Mouse (Mus musculus): ENCODE results near the gene Cnih1.

DNA sequence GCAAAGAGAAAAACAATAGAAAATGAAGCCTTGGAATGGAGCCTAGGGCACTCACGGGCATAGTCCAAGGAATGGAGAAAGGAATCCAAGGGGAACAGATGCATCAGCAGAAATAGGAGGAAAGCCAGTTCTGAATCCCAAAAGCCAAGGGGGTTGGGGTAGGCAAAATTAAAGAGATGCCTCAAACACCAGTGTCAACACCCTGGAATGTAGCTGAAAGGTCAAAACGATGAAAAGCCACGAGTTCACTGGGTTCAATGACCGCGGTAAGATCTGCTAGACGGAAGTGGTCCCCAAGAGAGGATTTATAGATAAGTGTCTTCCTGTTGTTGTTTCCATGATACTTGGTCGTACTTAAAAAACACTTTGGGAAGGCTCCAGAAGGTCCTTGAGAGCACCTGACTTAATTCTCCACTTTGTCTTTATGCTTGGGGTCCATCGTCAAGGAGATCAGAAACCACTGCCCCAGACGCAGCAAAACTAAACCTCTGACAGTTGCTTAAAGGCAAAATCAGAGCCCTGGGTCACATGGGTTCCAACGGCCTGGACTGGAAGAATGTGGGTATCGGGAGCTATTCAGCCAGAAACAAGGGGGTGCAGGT is 33.2 kb upstream of the Cnih1 start:
- TF ChIP-seq CTCF (IDR thresholded peaks at IDR 0.05; ENCODE audit: extremely low read depth, insufficient read length, insufficient replicate concordance, low read depth, low read length) (no peak), POLR2A (IDR thresholded peaks at IDR 0.05; ENCODE audit: low read depth, low read length) (no peak)

Data from small intestine, adult 2 months (tissue).